Mouse (Mus musculus) stomach, postnatal 0 days (tissue): Measurements from ENCODE around the gene Padi1. TPM values are rescaled to one million over a fixed set of nuclear protein-coding genes. Genes with fewer than 3 reads are reported as not detected.
A peak's percentile ranks its signal among the peaks of the same experiment; 100 is the strongest.

Source experiments
- ATAC-seq: fragments of 200-750 bp; cut with Nextera tagmentation; 2 replicates; pipeline ENCODE4 v1.8.0; 2017; ENCODE audit not compliant: low FRiP score, low TSS enrichment
- DNase-seq: peaks from one replicate; pipeline ENCODE4 v3.0.0-alpha.2; 2016; ENCODE audit warnings: low spot score
- H3K27ac ChIP-seq: fragments of 300-500 bp; sonication (generic); replicated peaks from 2 replicates; pipeline ENCODE4 v1.5.1; 2014; ENCODE audit warnings: mild to moderate bottlenecking, control low read depth
- H3K27me3 ChIP-seq: fragments of 300-500 bp; sonication (generic); 2 replicates; pipeline ENCODE4 v1.6.1; 2014; ENCODE audit warnings: low read length; ENCODE audit not compliant: control insufficient read depth, insufficient read depth
- H3K36me3 ChIP-seq: fragments of 300-500 bp; sonication (generic); 2 replicates; pipeline ENCODE4 v1.6.1; 2014; ENCODE audit warnings: low read length, mixed read lengths; ENCODE audit not compliant: control insufficient read depth, insufficient read depth
- H3K4me1 ChIP-seq: fragments of 300-500 bp; sonication (generic); replicated peaks from 2 replicates; pipeline ENCODE4 v1.6.1; 2014; ENCODE audit warnings: antibody characterized with exemption; ENCODE audit not compliant: control insufficient read depth, insufficient read depth
- H3K4me2 ChIP-seq: fragments of 300-500 bp; sonication (generic); replicated peaks from 2 replicates; pipeline ENCODE4 v1.6.1; 2014; ENCODE audit warnings: low read depth, mild to moderate bottlenecking, control low read depth, moderate library complexity
- H3K4me3 ChIP-seq: fragments of 300-500 bp; sonication (generic); 2 replicates; pipeline ENCODE4 v1.5.1; 2014; ENCODE audit warnings: low read depth, low read length, control low read depth
- H3K9ac ChIP-seq: fragments of 300-500 bp; sonication (generic); 2 replicates; pipeline ENCODE4 v1.6.1; 2014; ENCODE audit warnings: mild to moderate bottlenecking, low read length, control low read depth, mixed read lengths
- H3K9me3 ChIP-seq: fragments of 300-500 bp; sonication (generic); 2 replicates; pipeline ENCODE4 v1.6.1; 2016; ENCODE audit warnings: low read length; ENCODE audit not compliant: control insufficient read depth
- CTCF ChIP-seq: IDR thresholded peaks from 2 replicates; pipeline ENCODE4 v1.5.1; 2016; ENCODE audit warnings: antibody characterized with exemption, low read depth, mild to moderate bottlenecking, moderate library complexity
- EP300 ChIP-seq: optimal IDR thresholded peaks from 2 replicates; pipeline ENCODE3; 2016; ENCODE audit warnings: antibody characterized with exemption
- WGBS: fragments of 180-500 bp; shearing (Covaris S2); extraction: QIAGEN DNeasy Blood & Tissue Kit; methylation state at CpG from one replicate; pipeline ENCODE4 v1.1.7; 2014; 5-methylcytosine and 5-hydroxymethylcytosine counted together
- polyA plus RNA-seq: library from polyadenylated mRNA; unstranded; fragments of >200 nt; fragmentation: Nextera tagmentation; extraction: Ambion mirVana; gene quantifications from 2 replicates; pipeline ENCODE4 v1.2.1, GENCODE M21; 2015

The Padi1 gene
- polyA plus RNA-seq, 1 experiment from 2014 or later = 1.3 TPM

DNA sequence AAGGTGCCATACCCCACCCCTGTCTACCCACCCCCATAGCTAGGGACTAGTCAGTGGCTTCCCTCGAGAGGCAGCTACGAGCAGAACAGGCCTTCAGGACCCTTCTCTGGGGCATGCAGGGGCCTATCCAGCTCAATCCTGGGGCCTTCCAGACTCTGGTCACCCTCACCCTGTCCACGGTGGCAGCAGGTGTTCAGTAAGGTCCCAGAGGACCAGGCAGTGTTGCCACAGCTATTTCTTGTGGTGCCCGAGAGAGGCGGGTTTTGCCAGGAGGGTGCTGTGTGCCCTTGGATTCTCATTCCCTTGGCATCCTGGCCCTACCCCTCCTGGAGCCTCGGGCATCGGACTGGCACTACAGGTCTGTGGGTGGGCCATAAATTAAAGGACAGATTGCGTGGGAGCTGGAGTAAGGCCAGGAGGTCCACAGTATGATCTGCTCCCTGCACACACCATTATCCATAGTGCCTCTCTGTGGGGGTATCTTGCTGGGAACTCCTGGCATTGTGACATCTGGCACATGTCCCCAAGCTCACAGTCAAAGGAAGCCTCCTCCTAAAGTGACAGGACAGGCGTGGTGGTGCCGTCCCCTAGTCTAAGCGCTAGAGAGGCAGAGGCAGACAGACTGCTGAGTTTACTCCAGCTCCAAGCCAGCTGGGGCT, 9.2 kb downstream of the Padi1 start:
- ATAC-seq = no peak
- DNase-seq = no peak
- Histone ChIP-seq H3K27me3 (no peaks in the 10 kb centered on the region), H3K9me3 (no peaks in the 10 kb centered on the region), H3K4me2 (no peak overlapping the region), H3K4me3 (no peak overlapping the region), H3K9ac (no peak overlapping the region), H3K4me1 (no peaks in the 10 kb centered on the region), H3K36me3 (no peaks in the 10 kb centered on the region), H3K27ac (no peak overlapping the region)
- TF ChIP-seq EP300 = no peak
- no peak for TF ChIP-seq CTCF
- WGBS = 55% methylated on average over 11 of the region's 11 CpGs

DNA sequence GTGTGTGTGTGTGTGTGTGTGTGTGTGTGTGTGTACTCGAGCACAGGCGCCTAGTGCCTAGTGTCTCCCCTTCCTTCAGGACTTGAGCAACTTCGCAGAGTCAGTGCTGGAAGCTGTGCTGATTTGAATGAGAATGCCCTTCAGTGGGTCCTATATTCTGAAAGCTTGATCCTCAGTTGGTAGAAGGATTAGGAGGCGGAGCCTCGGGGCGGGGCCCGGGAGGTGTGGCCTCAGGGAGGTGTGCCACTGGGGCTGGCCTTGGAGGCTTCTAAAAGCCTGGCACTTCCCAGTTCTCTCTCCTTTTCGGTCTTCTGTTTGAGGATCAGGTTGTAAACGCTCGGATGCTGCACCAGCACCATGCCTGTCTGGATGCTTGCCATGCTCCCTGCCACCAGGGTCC, 9.9 kb downstream of the Padi1 start:
- Histone ChIP-seq H3K36me3 (no peaks in the 10 kb centered on the region), H3K27me3 (no peaks in the 10 kb centered on the region), H3K27ac (no peak overlapping the region), H3K9me3 (no peaks in the 10 kb centered on the region), H3K4me3 (no peak overlapping the region), H3K4me2 (no peak overlapping the region), H3K9ac (no peak overlapping the region), H3K4me1 (no peaks in the 10 kb centered on the region)
- WGBS = 3% methylated on average over 8 of the region's 10 CpGs
- ATAC-seq (peak; percentile 65), DNase-seq (peak; percentile 87)
- TF ChIP-seq EP300 = no peak
- no peak for TF ChIP-seq CTCF

- WGBS = 70% methylated on average over 6 of the region's 6 CpGs
- no peak overlapping the region for H3K9ac ChIP-seq
- no peak overlapping the region for H3K4me2 ChIP-seq
- no peaks in the 10 kb centered on the region for H3K36me3 ChIP-seq
- no peaks in the 10 kb centered on the region for H3K4me1 ChIP-seq
- H3K27me3 ChIP-seq = no peaks in the 10 kb centered on the region
- no peak overlapping the region for H3K4me3 ChIP-seq
- no peaks in the 10 kb centered on the region for H3K9me3 ChIP-seq
- no peak overlapping the region for H3K27ac ChIP-seq
- DNase-seq (no peak), ATAC-seq (no peak)
- TF ChIP-seq CTCF (no peak), EP300 (no peak)
Measured at GRCm38 (mm10) chr4:140834327-140834934, 11.1 kb downstream of the Padi1 start.

- Histone ChIP-seq H3K9me3 (no peaks in the 10 kb centered on the region), H3K9ac (no peak overlapping the region), H3K4me2 (no peak overlapping the region), H3K27ac (no peak overlapping the region), H3K4me3 (no peak overlapping the region), H3K27me3 (no peaks in the 10 kb centered on the region), H3K4me1 (no peaks in the 10 kb centered on the region), H3K36me3 (no peaks in the 10 kb centered on the region)
- no peak for DNase-seq
- 41% methylated on average over 8 of the region's 8 CpGs for WGBS
- ATAC-seq = no peak
- no peak for TF ChIP-seq CTCF
- TF ChIP-seq EP300 = no peak
Measured at GRCm38 (mm10) chr4:140832821-140833220, 12.8 kb downstream of the Padi1 start.

GRCm38 (mm10) chr4:140831808-140832207, 13.8 kb downstream of the Padi1 start:
- Histone ChIP-seq H3K4me2 (no peak overlapping the region), H3K27ac (no peak overlapping the region), H3K27me3 (no peaks in the 10 kb centered on the region), H3K4me3 (no peak overlapping the region), H3K36me3 (no peaks in the 10 kb centered on the region), H3K9ac (no peak overlapping the region), H3K9me3 (no peaks in the 10 kb centered on the region), H3K4me1 (no peaks in the 10 kb centered on the region)
- TF ChIP-seq CTCF (no peak), EP300 (no peak)
- ATAC-seq = no peak
- WGBS = 51% methylated on average over 4 of the region's 4 CpGs
- no peak for DNase-seq

- WGBS = 58% methylated on average over 3 of the region's 3 CpGs
- ATAC-seq = no peak
Measured at GRCm38 (mm10) chr4:140827237-140827636, 18.3 kb downstream of the Padi1 start.

More at GRCm38 (mm10) chr4:140827237-140827636, 18.3 kb downstream of the Padi1 start:
- no peak for DNase-seq
- Histone ChIP-seq H3K4me1 (no peaks in the 10 kb centered on the region), H3K27me3 (no peaks in the 10 kb centered on the region), H3K36me3 (no peaks in the 10 kb centered on the region), H3K9ac (no peak overlapping the region), H3K4me3 (no peak overlapping the region), H3K27ac (no peak overlapping the region), H3K9me3 (no peaks in the 10 kb centered on the region), H3K4me2 (no peak overlapping the region)
- TF ChIP-seq CTCF (peak; percentile 54), EP300 (no peak)
